In the genomic region with DNA sequence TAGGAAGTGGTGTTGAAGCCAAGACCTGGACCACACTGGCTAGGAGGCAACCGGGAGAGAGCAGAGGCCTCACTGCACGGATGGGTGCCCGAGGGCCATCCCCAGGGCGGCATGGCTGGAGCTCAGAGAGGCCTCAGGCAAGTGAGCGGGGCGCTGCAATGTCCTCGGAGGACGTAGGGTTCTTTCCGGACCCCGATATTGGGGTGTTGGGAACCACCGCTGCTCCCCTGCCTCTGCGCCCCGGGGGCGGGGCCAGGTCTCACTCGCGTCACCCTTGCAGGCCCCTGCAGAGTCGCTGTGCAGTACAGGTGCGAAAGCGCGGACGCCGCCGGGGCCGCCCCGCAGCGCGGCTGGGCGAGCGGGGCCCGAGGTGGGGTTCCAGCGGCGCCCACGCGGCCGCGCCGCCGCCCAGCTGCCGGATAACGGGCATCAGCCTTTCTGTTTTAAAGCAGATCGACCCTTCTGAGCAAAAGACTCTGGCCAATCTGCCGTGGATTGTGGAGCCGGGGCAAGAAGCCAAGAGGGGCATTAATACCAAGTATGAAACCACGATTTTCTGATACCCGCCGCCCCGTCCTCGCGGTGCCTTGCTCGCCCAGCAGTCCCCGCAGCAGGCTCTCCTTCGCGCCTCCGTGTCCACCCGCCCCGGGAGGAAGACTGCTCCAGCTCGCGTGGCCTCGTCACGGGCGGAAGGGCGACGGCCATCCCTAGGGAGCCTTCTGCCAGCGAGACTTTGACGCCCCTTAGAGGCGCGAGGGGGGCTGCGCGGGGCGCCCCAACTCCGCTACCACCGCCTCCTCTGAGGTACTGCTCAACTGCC, we compare ENCODE assay signal across 8 mouse cellular contexts.
DNase-seq lines count a peak whose midpoint lies in the region; ATAC-seq lines count a peak whose summit lies in the region.

No protein-coding gene starts in this region.

- peak overlapping the region; percentile 82 for H3K4me2 ChIP-seq in embryonic facial prominence, embryonic 12.5 days (replicated peaks)
- H3K4me2 ChIP-seq in heart, embryonic 13.5 days: peak overlapping the region; percentile 96
- peak overlapping the region; percentile 87 for H3K4me2 ChIP-seq in midbrain, embryonic 13.5 days (replicated peaks)

- WGBS in embryonic facial prominence, embryonic 12.5 days: 2% methylated on average over 70 of the region's 72 CpGs
- WGBS in heart, embryonic 13.5 days: 3% methylated on average over 72 of the region's 72 CpGs
- WGBS in midbrain, embryonic 13.5 days: 2% methylated on average over 72 of the region's 72 CpGs

- peak; percentile 17 for DNase-seq in urinary bladder, postnatal 14 days (ENCODE audit: low spot score)
- DNase-seq in urinary bladder, adult 2 months (ENCODE audit: low spot score): no peak
- DNase-seq in kidney, postnatal 14 days: peak; percentile 24
- DNase-seq in testis, postnatal 14 days (ENCODE audit: low spot score): peak; percentile 24
- DNase-seq in layer of hippocampus, postnatal 25 days (ENCODE audit: extremely low spot score in 1 of 2, low spot score in 1 of 2): no peak

- no peaks in the 10 kb centered on the region for H3K36me3 ChIP-seq in embryonic facial prominence, embryonic 12.5 days
- no peaks in the 10 kb centered on the region for H3K36me3 ChIP-seq in heart, embryonic 13.5 days
- no peaks in the 10 kb centered on the region for H3K36me3 ChIP-seq in midbrain, embryonic 13.5 days

- H3K27me3 ChIP-seq in embryonic facial prominence, embryonic 12.5 days: peaks cover 48% of the 10 kb centered on the region
- H3K27me3 ChIP-seq in heart, embryonic 13.5 days (replicated peaks): peaks cover 72% of the 10 kb centered on the region
- peaks cover 44% of the 10 kb centered on the region for H3K27me3 ChIP-seq in midbrain, embryonic 13.5 days

- H3K9ac ChIP-seq in embryonic facial prominence, embryonic 12.5 days: peak overlapping the region; percentile 40
- peak overlapping the region; percentile 75 for H3K9ac ChIP-seq in heart, embryonic 13.5 days
- H3K9ac ChIP-seq in midbrain, embryonic 13.5 days (replicated peaks): peak overlapping the region; percentile 54

- no peak overlapping the region for H3K27ac ChIP-seq in embryonic facial prominence, embryonic 12.5 days
- no peak overlapping the region for H3K27ac ChIP-seq in heart, embryonic 13.5 days (replicated peaks)
- no peak overlapping the region for H3K27ac ChIP-seq in midbrain, embryonic 13.5 days

- no peaks in the 10 kb centered on the region for H3K9me3 ChIP-seq in embryonic facial prominence, embryonic 12.5 days
- H3K9me3 ChIP-seq in heart, embryonic 13.5 days: no peaks in the 10 kb centered on the region
- no peaks in the 10 kb centered on the region for H3K9me3 ChIP-seq in midbrain, embryonic 13.5 days

- H3K4me3 ChIP-seq in embryonic facial prominence, embryonic 12.5 days: peak overlapping the region; percentile 43
- peak overlapping the region; percentile 60 for H3K4me3 ChIP-seq in heart, embryonic 13.5 days
- peak overlapping the region; percentile 45 for H3K4me3 ChIP-seq in midbrain, embryonic 13.5 days (replicated peaks)

- peak; percentile 23; the same call in 1 of the 2 replicates for ATAC-seq in embryonic facial prominence, embryonic 12.5 days (ENCODE audit: insufficient number of reproducible peaks, insufficient read depth, low FRiP score, low TSS enrichment)
- no peak for ATAC-seq in heart, embryonic 13.5 days (ENCODE audit: extremely low read depth, insufficient number of reproducible peaks, low FRiP score, low TSS enrichment)
- ATAC-seq in midbrain, embryonic 13.5 days: peak; percentile 62

- peaks cover 14% of the 10 kb centered on the region; the same call in 1 of the 2 replicates for H3K4me1 ChIP-seq in embryonic facial prominence, embryonic 12.5 days
- H3K4me1 ChIP-seq in heart, embryonic 13.5 days: peaks cover 12% of the 10 kb centered on the region
- H3K4me1 ChIP-seq in midbrain, embryonic 13.5 days (replicated peaks): peaks cover 11% of the 10 kb centered on the region

Comparison
In these comparisons a context has a peak if more than half of its experiments do, and no peak if none do; other contexts are left out.
1. DNase-seq: peak in urinary bladder, postnatal 14 days (single experiment), kidney, postnatal 14 days (single experiment) and testis, postnatal 14 days (single experiment); none in urinary bladder, adult 2 months (single experiment) and layer of hippocampus, postnatal 25 days (0 of 2).
2. Peak in every context shown above with its lines, with median percentiles within 50 percentile points of each other: H3K4me2 ChIP-seq, H3K4me3 ChIP-seq and H3K9ac ChIP-seq.